Mouse (Mus musculus) T-cell, adult 2 months (primary cell): Measurements from ENCODE around the gene Mc1r.
A peak's percentile ranks its signal among the peaks of the same experiment; 100 is the strongest.

Experiments used
- DNase-seq: peaks from one replicate; pipeline ENCODE4 v3.0.0; 2022; ENCODE audit warnings: low spot score

Mc1r gene

DNA sequence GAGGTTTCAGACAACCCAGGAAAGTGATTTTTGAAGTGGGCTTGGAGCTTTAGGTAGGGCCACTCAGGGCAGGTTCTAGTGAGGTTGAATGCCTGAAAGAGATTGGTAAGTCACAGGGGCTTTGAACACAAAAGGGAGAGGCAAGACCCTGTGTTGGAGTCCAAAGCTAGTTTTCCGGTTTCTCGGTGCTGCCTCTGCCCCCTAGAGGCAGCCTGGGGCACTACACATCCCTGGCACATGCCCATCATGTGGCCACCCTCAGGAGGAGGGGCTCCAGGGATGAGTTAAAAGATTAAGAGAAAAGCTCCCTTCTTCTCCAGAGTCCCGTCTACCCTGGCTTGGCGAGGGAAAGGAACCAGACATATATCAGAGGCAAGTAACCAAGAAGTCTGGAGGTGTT, at the start of gene Mc1r:
Gene Mc1r, plus strand, starts transcription at position 322 of the 400 bp plus-strand sequence.
- DNase-seq: peak; percentile 73

DNA sequence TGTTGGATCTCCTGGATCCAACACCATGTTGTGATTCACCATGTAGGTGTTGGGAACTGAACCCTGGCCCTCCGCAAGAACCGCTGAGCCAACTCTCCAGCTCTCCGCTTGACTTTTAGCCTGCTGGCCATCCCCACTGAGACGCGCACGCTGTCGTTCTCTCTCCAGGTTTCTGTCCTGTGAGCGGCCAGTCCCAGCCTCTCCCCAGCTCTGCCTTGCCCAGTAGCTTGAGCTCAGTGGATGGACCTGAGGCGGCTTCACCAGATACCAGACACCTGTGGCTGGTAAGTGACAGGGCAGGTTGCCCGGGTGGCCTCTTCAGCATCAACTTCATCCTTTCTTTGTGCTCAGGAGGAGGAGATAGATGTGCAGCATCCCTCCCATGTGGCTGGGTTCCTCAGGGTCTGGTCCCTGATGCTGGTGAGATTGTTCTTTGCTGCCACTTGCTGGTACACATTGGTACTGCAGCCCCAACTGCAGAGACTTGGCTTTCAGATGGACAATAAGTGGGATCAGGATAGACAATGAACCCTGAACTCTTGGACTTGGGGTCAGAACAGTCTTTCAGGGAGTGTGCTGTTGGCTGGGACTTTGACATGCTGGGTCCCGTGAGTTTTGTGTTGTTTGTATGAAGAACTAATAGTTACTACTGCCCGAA, 45.7 kb upstream of the Mc1r start:
- peak; percentile 58 for DNase-seq

DNA sequence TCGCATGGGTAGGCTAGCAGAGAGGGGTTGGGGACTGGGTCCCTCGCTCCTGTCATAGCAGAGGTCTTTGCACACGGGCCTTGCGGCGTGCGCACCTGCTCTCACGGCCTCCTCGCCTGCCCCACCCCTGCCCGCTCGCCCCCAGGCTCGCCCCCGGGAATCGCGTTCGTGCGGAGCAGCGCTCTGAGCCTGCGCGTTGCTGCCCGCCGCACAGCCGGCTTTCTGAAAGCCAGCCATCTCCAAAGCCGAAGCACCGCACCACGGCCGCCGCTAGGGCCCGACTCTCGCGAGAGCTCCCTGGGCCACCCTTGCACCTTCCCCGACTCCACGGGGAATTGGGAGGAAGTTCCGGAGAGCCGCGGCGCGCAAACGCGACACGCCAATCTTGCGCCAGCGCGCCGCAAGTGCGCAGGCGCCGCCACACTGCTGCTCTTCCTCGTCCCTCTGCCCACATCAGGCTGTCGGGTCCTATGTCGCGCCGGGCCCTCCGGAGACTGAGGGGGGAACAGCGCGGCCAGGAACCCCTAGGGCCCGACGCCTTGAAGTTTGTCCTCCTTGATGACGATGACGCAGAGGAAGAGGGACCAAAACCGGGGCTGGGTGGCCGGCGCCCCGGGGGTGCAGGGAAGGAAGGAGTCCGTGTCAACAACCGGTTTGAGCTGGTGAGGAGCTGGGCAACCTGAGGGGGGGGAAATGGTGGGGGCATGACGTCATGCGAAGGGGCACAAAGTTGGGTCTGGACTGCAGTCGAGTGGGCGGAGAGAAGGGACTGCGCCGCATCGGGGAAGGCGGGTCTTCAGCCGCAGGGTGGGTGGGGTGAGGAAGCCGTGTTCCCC, 33.3 kb upstream of the Mc1r start, which contains the start of gene Tcf25:
Gene Tcf25, plus strand, starts transcription at position 351 of the 836 bp plus-strand sequence.
- DNase-seq: peak; percentile 98

GRCm38 (mm10) chr8:123374239-123374578, 32.7 kb upstream of the Mc1r start:
- peak; percentile 91 for DNase-seq

GRCm38 (mm10) chr8:123375701-123376100, 31.2 kb upstream of the Mc1r start:
- no peak for DNase-seq

GRCm38 (mm10) chr8:123376106-123376505, 30.8 kb upstream of the Mc1r start:
- no peak for DNase-seq

- no peak for DNase-seq
Measured at GRCm38 (mm10) chr8:123381711-123382110, 25.2 kb upstream of the Mc1r start.

GRCm38 (mm10) chr8:123382516-123382915, 24.4 kb upstream of the Mc1r start:
- DNase-seq: no peak

- DNase-seq: peak; percentile 76
Measured at GRCm38 (mm10) chr8:123384883-123385540, 21.9 kb upstream of the Mc1r start.

GRCm38 (mm10) chr8:123387041-123387440, 19.9 kb upstream of the Mc1r start:
- DNase-seq: no peak

DNA sequence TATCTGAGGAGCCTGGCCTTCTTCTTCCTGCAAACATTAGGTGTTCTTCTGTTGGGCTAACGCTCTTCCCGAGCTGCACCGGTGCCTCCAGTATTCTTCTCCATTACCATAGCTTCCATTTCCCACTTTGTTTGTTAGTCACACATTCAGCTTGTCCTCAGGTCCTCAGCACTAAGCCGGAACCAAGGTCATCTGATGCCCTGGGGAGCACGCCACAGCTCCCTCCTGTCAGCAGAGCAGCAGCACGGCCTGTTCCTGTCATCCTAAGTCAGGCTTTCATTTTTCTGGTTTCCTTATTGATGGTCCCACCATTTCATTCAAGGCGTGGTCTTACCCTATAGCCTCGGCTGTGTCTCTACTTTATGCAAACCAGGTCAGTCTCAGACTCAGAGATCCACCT, 19.1 kb upstream of the Mc1r start:
- DNase-seq: no peak

DNA sequence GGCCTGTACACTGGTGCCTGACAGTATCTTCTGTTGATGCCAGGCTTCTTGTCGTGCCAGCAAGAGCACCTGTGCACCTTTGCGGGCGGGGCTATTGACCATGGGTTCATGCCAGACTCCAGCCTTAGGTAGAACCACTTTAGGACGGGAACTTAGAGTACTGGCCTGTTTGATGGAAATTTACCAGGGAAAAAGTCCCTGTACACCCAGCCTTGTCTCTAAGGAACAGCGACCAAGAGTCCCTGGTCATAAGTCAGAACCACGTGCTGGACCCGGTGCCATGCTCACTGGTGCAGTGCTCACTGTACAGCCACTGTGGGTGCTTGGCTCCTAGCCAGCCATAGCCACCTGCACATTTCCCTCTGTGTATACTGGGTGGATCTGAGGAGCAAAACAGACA, 17.9 kb upstream of the Mc1r start:
- DNase-seq: no peak

DNA sequence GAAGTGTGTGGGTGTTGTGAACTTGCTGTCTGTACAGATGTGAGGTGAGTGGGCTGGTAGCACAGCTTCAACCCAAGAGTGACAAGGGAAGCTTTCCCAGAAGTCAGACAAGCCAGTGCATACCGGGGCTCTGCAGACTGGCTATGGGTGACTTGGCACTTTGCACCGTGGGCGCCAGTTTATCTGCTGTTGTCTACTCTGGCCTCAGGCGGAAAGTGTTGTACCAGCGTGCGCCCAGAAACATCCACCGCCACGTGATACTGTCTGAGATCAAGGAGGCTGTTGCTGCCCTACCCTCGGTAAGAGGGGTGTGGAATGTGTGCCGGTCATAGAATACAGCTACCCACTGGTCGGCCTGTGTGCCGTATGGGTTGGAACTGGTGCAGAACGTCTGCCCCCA, 8.6 kb upstream of the Mc1r start:
- DNase-seq: no peak

- DNase-seq: no peak
Measured at GRCm38 (mm10) chr8:123401936-123402335, 5.0 kb upstream of the Mc1r start.

- no peak for DNase-seq
Measured at GRCm38 (mm10) chr8:123402730-123403326, 4.1 kb upstream of the Mc1r start.

GRCm38 (mm10) chr8:123404521-123404920, 2.4 kb upstream of the Mc1r start:
- peak; percentile 73 for DNase-seq

DNA sequence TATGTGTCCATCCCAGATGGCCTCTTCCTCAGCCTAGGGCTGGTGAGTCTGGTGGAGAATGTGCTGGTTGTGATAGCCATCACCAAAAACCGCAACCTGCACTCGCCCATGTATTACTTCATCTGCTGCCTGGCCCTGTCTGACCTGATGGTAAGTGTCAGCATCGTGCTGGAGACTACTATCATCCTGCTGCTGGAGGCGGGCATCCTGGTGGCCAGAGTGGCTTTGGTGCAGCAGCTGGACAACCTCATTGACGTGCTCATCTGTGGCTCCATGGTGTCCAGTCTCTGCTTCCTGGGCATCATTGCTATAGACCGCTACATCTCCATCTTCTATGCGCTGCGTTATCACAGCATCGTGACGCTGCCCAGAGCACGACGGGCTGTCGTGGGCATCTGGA, 705 bp downstream of the Mc1r start:
- no peak for DNase-seq

DNA sequence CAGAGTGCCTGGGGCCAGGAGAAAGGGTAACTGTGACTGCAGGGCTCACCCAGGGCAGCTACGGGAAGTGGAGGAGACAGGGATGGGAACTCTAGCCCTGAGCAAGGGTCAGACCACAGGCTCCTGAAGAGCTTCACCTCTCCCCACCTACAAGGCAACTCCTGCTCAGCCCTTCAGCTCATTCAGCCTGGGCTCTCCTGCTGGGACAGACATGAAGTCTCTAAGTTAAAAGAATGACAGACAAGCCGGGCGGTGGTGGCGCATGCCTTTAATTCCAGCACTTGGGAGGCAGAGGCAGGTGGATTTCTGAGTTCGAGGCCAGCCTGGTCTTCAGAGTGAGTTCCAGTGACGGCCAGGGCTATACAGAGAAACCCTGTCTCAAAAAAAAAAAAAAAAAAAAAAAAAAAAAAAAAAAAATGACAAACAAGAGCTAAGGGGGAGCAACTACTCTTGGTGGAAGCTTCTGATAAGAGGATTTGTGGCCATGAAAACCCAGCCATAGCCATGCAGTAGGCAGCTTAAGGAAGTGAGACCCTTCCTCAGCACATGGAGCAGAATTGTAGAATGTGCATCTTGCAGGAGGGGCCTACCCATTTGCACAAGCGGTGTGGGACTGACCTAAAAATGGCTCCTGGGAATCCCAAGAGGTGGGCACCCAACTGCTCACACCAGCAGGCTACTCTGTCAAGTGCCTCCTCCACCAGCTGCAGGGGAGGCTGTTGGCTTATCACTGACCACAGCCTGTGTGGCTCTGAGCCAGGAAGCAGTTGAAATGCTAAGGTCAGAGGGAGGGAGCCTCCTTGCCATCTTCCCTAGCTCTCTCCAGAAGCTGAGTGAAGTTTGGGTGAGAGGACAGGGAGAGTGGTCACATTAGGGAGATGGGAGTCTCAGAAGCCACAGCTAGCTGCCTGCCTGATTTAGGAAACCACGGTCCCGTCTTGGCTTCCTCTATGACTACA, 2.0 kb downstream of the Mc1r start:
- DNase-seq: no peak

DNA sequence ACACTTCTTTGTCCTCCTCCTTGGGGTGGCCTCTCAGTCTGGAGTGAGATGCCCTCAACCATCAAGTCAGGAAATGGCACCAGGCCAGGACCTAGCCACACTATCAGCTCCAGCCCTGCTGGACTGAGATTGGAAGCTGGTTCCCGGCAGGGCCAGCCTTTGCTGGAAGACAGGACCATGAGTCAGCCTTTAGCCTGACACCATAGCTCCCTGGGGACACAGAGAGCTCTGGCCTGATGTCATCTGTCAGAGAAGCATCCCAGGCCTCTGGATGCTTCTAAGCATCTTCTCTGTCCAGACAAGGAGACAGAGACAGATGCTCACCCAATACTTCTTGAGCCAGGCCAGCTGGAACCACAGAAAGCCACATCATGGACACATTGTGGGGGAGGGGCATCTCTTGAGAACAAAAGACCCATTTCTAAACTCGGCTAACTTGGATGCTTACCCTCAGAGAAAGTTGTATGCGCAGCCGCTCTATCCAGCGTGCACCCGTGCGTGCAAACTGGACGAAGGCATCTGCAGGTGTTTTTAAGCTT, 3.2 kb downstream of the Mc1r start:
- no peak for DNase-seq

DNA sequence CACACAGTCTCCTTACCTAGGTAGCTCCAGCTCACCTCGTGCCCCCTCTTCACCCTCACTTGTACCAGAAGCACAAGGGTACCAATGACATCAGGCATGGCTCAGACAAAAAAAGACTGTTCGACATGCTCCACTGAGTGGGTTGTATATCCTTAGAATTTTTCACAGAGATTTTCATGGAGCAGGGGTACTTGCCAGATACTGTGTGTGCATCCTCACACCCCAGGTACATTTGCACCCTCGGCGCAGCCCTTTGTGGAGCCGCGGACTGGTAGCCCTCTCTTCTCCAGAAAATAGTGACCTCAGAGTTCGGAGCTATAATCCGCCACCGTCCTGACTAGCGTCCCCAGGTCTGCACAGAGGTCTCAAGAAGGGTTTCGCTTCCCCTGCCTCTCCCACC, 3.9 kb downstream of the Mc1r start:
- no peak for DNase-seq

GRCm38 (mm10) chr8:123411246-123411645, 4.3 kb downstream of the Mc1r start, which contains the start of gene Tubb3:
Gene Tubb3, plus strand, starts transcription at chr8:123411424.
- peak; percentile 63 for DNase-seq
